Mouse (Mus musculus) testis, adult 2 months (tissue): ENCODE measurements around the gene Dnah17.

Source experiments
- CTCF ChIP-seq: fragments of 200-500 bp; IDR thresholded peaks from 2 replicates; pipeline ENCODE4 v1.5.1; 2012; ENCODE audit warnings: low read depth, mild to moderate bottlenecking, inconsistent platforms, low read length, moderate library complexity; ENCODE audit not compliant: control insufficient read depth, insufficient read depth, insufficient replicate concordance
- POLR2A ChIP-seq: fragments of 200-500 bp; IDR thresholded peaks from 2 replicates; pipeline ENCODE4 v1.6.1; 2012; ENCODE audit warnings: low read depth, mild to moderate bottlenecking, inconsistent platforms, low read length, moderate library complexity; ENCODE audit not compliant: control insufficient read depth

DNA sequence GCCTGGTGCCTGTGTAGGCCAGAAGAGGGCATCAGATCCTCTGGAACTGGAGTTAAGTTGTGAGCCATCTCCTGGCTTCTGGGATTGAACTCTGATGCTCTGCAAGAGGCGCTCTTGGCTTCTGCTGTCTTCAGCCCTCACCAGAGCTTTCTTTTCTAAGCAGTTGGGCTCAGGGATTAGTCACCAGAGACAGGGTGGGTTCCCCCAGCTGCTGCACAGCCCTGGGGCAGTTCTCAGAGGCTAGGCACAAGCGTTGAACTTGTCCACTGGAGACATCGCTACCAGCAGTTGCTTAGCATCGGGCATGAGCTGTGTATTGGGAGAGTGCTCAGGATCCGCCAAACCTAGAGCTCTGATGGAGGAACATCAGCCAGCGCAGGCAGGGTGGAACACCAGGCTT lies 101.3 kb downstream of the Dnah17 start:
- no peak for TF ChIP-seq CTCF
- no peak for TF ChIP-seq POLR2A
